Mouse (Mus musculus) MN1 (cell line): ENCODE results near the gene Dst.

Experiments
- DNase-seq: peaks from one replicate; pipeline ENCODE4 v3.0.0-alpha.2; 2016; ENCODE audit warnings: low spot score

The Dst gene

DNA sequence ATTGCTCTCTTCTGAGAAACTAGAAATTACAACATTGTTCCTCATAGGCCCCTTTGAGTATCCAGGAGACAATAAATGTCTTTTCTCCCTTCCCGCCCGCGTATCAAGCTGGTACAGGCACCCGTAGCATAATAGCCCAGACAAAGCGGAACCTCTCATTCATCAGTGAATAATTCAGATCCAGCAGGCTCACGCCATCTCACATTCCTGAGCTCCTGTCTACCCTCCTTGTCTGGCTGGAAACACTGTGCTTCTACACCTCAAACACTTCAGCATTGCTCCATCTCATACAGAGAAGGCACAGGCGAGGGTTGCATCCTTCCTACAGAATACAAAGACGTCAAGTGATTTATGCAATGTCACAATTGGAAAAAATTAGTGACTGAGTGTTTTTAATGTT, 23.8 kb downstream of the Dst start:
- DNase-seq: no peak

DNA sequence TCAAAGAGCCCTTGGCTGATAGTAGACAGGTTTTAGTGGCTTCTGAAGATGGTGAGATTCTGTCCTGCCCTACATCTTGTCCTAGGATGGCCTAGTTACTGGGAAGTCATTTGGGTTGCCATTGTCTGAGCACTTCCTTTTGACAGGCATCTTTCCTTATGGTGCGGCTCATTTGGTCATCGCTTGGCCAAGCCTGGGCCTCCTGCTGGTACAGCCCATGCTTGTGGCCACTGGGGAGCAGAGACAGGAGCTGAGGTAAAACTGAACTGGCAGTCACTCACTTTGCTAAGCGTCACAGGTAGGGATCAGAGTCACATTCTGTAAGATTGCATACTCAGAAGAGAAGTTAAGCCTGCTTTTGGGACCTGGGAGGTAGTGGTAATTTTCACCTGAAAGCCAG, 24.2 kb downstream of the Dst start:
- no peak for DNase-seq

DNA sequence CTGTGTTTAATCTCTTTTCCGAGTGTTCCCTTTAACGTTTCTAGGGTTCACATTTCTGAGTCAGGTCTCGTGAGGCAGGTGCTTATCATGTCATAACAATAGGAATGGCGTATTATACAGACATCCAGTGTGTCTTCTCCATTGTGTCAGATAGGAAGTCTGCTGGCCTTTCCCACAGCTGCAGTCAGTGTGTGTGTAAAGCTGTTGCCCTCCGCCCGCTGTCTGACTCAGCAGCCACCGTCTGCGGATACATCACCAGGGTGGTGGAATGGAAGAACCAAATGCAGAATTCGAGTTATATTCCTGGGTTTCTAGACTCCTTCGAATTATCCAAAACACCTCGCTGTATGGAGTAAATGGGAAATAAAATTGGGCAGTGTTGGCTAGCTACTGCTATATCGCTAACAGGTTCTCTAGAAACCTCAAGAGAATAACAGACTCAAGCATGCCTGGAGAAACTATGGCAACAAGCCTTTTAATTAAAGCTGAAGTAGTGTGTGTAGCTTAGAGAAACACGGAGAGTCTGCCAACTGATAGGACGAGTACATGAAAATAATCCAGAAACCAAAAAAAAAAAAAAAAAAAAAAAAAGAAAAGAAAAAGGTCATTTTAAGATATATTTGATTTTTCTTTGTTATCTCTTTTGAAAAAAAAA, 24.9 kb downstream of the Dst start:
- DNase-seq: no peak

- no peak for DNase-seq
Observed at GRCm38 (mm10) chr1:33935946-33936345, 27.9 kb downstream of the Dst start.

GRCm38 (mm10) chr1:33939828-33940227, 31.8 kb downstream of the Dst start:
- no peak for DNase-seq

- DNase-seq: no peak
Observed at GRCm38 (mm10) chr1:33940364-33940928, 32.4 kb downstream of the Dst start.

- no peak for DNase-seq
Observed at GRCm38 (mm10) chr1:33942638-33943037, 34.6 kb downstream of the Dst start.

- no peak for DNase-seq
Observed at GRCm38 (mm10) chr1:33943943-33944342, 35.9 kb downstream of the Dst start.

DNA sequence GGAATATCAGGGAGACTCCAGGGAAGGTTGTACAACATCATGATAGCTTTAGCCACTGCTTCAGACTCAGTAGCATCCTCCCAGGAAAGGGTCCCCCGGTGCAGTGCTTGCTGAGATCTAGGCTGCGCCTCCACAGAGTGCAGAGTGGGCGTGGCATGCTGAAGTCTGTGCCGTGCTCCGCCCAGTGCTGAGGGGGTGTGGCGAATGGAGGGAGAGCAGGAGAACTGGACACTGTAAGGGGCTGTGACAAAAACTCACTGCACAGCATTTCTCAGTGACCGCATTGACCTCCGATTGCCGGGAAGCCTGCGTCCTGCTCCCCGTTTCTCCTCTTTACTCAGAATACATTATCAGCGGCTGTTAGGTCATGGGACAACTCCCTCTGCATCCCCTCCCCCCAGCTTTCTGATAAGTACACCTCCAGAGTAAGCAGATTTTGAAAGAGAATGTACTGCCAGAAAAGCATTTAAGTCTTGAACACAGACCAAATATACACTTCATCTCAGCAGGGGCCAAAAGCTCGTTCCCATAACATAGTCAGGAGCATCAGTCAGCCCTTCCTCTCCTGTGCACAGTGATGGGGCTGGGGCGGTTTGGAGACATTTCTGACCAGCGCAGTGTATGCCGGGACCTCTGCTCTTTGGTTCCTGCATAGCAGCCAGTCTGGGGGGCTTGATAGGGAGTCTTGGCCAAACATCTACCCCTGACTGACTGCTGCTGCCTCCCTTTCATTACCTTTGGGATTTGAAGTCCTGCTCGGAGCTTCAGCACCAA, 37.1 kb downstream of the Dst start:
- no peak for DNase-seq

GRCm38 (mm10) chr1:33945756-33946155, 37.7 kb downstream of the Dst start:
- no peak for DNase-seq

GRCm38 (mm10) chr1:33946601-33947395, 38.8 kb downstream of the Dst start:
- no peak for DNase-seq

GRCm38 (mm10) chr1:33947838-33948237, 39.8 kb downstream of the Dst start:
- no peak for DNase-seq

- DNase-seq: no peak
Observed at GRCm38 (mm10) chr1:33948511-33948910, 40.5 kb downstream of the Dst start.

- DNase-seq: no peak
Observed at GRCm38 (mm10) chr1:33955626-33956025, 47.6 kb downstream of the Dst start.

DNA sequence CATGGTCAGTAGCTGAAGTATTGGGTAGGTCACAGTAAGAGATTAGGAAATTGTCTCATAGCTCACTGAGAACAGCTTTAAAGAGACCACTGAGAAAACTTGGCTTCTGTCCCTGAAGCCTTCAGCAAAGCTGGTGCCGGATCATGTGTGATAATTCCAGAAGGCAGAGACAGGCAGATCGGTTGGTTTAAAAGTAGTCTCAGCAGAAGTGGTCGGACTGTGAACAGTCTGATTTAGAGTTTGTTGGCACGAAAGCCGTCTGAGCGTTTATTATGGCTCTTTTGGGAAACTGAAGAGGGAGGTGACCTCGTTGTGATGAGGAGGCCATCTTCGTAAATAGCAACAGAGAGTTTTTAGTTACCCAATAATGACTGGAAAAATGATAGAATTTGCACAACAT, 52.4 kb downstream of the Dst start:
- DNase-seq: no peak

DNA sequence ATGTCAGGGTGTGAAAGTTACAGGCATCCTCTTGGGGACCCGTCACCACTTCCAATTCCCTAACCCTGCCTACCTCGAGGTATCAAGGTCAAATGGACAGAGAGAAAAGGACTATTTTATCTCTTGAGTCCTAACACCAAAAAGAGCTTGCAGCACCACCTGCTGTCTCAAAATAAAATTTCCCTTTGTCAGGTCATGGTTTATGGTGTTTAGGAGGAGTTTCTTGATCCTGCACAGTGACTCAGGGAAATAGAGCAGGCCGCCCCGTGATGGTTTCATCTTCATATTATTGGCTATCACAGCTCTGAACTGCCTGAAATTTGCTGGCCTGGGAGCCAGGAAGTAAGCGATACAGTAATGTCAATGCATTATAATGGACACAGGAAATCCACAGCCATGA, 56.6 kb downstream of the Dst start:
- DNase-seq: peak; percentile 86

- DNase-seq: no peak
Observed at GRCm38 (mm10) chr1:33965824-33966223, 57.8 kb downstream of the Dst start.

DNA sequence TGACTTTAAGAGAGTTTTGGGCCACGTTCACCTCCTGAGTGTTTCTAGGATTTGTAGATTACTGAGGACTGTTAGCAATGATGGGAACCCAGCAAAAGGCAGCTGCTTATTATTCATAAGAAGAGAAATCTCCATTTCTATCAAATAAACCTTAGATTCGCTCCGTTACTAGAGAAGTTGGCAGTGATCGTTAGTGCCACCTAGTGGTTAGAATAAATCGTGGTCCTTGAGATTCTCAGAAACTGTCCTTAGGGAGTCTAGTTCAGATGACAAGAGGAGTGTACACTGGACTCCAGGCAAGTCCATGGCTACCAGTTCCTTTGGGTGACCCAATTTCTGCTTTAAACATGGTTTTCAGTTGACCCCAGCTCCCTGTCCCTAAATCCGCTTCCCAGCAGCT, 58.3 kb downstream of the Dst start:
- DNase-seq: peak; percentile 76

DNA sequence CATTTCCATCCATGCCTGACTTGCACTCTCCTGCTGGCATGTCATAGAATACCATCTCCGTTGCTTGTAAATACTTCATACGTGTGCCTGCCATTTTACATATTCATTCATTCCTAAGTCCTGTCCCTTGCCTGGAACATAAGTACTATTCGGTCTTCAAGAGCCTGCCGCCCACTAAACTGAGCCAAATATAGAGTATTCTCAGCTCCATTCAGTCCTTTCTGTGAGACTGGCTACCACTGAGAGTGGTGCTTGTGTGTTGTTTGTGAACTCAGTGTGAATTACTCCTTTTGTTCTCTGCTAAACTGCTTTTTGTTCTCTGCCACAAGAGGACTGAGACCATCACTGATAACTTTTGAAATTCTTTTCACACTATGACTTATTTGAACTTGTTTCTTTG, 59.2 kb downstream of the Dst start:
- no peak for DNase-seq

GRCm38 (mm10) chr1:33969910-33970309, 61.9 kb downstream of the Dst start:
- no peak for DNase-seq

GRCm38 (mm10) chr1:33974401-33974800, 66.4 kb downstream of the Dst start:
- no peak for DNase-seq

GRCm38 (mm10) chr1:33975333-33975732, 67.3 kb downstream of the Dst start:
- DNase-seq: no peak

DNA sequence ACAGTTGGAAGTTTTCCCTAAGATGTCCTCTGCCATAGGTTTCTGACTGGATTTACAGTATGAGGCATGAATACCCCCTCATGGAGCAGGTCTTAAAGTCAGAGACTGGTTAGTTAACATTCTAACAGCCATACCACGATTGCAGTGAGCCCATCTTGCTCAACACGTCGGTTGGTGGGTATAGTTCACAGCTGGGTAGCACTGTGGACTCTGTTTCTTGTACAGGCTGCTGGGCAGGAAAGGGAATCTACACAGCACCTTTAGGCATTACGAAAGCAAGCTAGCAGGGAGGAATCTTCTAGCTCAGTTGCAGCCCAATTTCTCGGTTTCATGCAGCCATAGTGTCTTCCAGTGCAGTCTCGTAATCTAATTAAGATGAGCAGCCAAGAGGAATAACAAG, 69.8 kb downstream of the Dst start:
- DNase-seq: no peak
